Mouse (Mus musculus): ENCODE results near the gene Gm45783. TPM values are rescaled to one million over a fixed set of nuclear protein-coding genes. Genes with fewer than 3 reads are reported as not detected.
"Not testable (repeated sequence)": the region's sequence is repeated elsewhere in the genome, so short reads cannot be mapped to it uniquely, and the experiment has no call there.

Gm45783 gene
- total RNA-seq (2021) = not detected

DNA sequence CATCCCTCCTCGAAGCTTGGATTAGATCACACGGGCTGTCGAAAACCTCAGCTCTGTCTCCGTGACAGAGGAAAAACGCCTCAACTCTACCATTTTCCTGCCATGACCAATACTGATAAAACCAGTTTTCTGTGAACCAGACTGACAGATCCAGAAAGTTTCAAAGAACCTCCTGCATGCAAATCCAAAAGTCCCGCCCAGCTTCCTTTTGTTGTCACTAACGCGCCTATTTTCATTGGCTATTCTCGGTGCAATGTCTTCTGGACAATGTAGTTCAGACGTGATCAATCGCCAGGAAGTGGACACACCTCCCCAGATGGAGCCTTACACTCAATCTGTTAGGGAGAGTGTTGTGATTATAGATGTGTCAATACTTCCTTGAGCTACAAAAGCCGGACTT, at the start of gene Gm45783:
Gene Gm45783 (minus strand): TSS at position 143 of the 400 bp plus-strand sequence.
- DNase-seq = peak; percentile 6

GRCm38 (mm10) chr7:7399603-7400002, 25.2 kb upstream of the Gm45783 start, which contains the start of gene Vmn2r31:
TSS of gene Vmn2r31 (minus strand) at chr7:7399703.
- DNase-seq = not testable (repeated sequence)

DNA sequence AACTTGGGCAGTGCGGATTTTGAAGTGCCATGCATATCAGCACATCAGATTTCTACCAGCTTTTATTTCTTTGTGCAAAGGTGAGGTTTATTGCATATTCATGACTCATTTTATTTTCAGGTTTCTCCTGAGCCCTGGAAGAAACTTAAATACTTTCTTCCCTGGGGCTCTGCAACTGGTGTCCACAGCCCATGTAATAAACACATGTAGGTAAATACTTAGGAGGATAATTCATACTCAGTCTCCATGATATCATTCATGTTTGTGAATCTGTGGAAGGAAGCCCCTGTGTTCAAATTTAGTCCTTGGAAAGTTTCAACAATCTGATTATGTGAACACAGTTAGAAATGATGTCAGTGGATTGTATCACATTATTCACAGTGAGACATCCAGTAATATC, 36.9 kb downstream of the Gm45783 start, which contains the start of gene Vmn2r30:
Gene Vmn2r30 (minus strand): TSS at position 101 of the 400 bp plus-strand sequence.
- not testable (repeated sequence) for DNase-seq

DNA sequence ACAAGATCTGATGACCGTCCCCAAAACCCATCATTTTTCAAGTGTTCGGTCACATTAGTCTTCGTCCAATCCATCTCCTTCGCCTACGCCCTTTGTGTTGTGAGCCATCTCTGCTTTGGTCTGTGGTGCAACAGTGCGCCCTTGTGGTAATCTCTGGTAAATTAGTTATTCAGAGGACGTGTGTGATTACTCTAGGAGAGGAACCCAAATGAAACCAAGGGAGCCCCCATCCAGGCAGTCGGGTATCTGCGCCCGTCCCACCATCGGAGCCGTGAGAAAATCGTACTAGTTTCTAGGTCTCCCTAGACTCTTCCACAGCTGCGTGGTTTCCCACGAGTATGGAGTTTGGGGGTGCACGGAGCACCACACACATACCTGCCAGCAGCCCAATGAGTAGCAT, 78.8 kb downstream of the Gm45783 start:
- peak; percentile 58 for DNase-seq

Small RNAs within 50 kb of the gene (microRNA-seq; reads per million reads assigned to microRNA genes)
- 2.7 to 3.5 reads per million in 2 experiments for gene Mir5620

Other genes starting within 250 kb of the Gm45783 start
- gene Zfp773, start 237.8 kb downstream of the Gm45783 start, total RNA-seq (2021) = under 1 TPM; 0.36 to 0.67 TPM
- gene Zfp418, start 203.2 kb downstream of the Gm45783 start, total RNA-seq (2021) = 1 to 10 TPM; 1.1 to 1.4 TPM
- gene Zfp772, start 164.6 kb downstream of the Gm45783 start, total RNA-seq (2021) = 1 to 10 TPM; 2.8 to 2.9 TPM
- gene Vmn2r29, start 127.2 kb downstream of the Gm45783 start, total RNA-seq (2021) = under 1 TPM in 1 of 2 experiments, not detected in 1; 0.18 TPM
- gene Gm45844, start 96.3 kb downstream of the Gm45783 start, total RNA-seq (2021) = 1 to 10 TPM in 1 of 2 experiments, under 1 TPM in 1; 0.81 to 2.3 TPM
- gene Clcn4, start 73.7 kb downstream of the Gm45783 start, total RNA-seq (2021) = 10 to 100 TPM; 50.9 to 55.0 TPM
- not detected for gene Vmn2r30, start 37.0 kb downstream of the Gm45783 start, total RNA-seq (2021)
- gene Vmn2r31, start 25.1 kb upstream of the Gm45783 start, total RNA-seq (2021) = not detected
- not detected for gene Vmn2r32, start 105.4 kb upstream of the Gm45783 start, total RNA-seq (2021)
- not detected for gene Vmn2r33, start 192.2 kb upstream of the Gm45783 start, total RNA-seq (2021)